Mouse (Mus musculus): ENCODE measurements around the gene Phlpp1. TPM values are rescaled to one million over a fixed set of nuclear protein-coding genes. Genes with fewer than 3 reads are reported as not detected.

Phlpp1 gene
- polyA plus RNA-seq, 1 experiment from 2014 or later: 4.5 TPM

DNA sequence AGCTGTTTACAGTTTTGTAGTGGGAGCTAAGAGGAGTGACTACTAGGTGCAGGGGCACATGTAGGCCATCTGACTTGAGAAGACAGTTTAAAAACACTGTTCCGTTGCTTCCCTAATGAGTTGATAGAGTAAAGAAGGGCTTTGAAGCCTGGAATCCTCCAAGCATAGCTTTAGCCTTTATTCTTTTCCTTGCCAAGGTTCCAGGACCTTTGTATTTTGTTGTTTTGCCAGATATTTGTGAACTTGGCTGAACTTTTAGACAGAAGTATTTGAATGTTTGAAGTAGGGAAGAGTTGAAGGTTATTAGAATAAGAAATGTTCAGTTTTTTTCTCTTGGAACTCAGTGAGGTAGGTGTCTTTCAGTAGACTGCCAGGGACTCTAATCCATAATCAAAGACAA, 85.6 kb downstream of the Phlpp1 start:
- no peak overlapping the region for H3K27ac ChIP-seq (ENCODE audit: low read depth, low read length)
- no peaks in the 10 kb centered on the region for H3K27me3 ChIP-seq (ENCODE audit: control insufficient read depth, insufficient read depth, low read length)
- 74% methylated on average over 1 of the region's 1 CpGs for WGBS (ENCODE audit: insufficient replicate concordance)
- H3K36me3 ChIP-seq (ENCODE audit: control insufficient read depth, insufficient read depth, low read length): no peaks in the 10 kb centered on the region
- no peak for ATAC-seq (replicated peaks; ENCODE audit: insufficient number of reproducible peaks, low FRiP score, low TSS enrichment)
- no peaks in the 10 kb centered on the region for H3K9me3 ChIP-seq (replicated peaks; ENCODE audit: control insufficient read depth, low read length)
- H3K9ac ChIP-seq (ENCODE audit: low read depth, low read length): no peak overlapping the region
- H3K4me2 ChIP-seq: no peak overlapping the region
- H3K4me1 ChIP-seq (ENCODE audit: control insufficient read depth, insufficient read depth, low read length): no peaks in the 10 kb centered on the region
- H3K4me3 ChIP-seq (ENCODE audit: low read depth, low read length): no peak overlapping the region

DNA sequence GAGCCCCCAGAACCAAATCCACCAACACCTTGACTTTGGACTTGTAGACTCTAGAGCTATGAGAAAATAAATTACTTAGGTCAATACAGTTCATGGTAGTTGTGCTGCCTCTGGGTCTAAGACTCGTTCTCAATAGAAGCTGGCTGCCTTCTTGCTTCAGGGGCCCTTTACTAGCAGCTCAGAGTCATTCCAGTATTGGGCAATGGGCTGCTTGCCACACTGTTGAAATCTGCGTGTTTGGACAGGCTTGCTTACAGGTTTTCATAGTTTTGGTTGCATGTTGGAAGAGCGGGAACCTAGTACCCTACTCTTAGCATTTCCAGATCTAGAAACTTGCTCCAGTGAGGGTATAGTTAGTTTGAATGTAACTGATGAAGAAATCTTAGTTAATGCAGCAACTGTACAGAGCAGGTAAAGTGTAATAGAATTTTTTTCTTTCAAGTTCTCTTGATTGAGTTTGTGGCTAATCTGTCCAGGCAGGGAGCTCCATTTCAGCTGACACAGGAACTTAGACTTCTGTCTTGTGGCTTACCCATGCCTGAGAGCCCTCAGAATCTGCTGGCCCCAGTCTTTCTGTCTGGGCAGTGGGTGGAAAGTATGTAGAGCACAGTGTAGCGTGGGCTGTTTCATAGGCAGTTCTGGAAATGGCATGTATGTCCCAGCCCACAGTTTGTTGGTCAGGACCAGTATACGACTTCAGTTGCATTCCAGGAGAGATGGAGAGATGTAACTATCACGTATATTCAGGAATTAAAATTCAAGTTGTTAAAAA, 96.7 kb downstream of the Phlpp1 start:
- Histone ChIP-seq H3K9ac (ENCODE audit: low read depth, low read length) (no peak overlapping the region), H3K27ac (ENCODE audit: low read depth, low read length) (no peak overlapping the region), H3K27me3 (ENCODE audit: control insufficient read depth, insufficient read depth, low read length) (no peaks in the 10 kb centered on the region), H3K9me3 (replicated peaks; ENCODE audit: control insufficient read depth, low read length) (no peaks in the 10 kb centered on the region), H3K4me1 (ENCODE audit: control insufficient read depth, insufficient read depth, low read length) (peaks cover 6% of the 10 kb centered on the region; the same call in 1 of the 2 replicates), H3K36me3 (ENCODE audit: control insufficient read depth, insufficient read depth, low read length) (no peaks in the 10 kb centered on the region), H3K4me3 (ENCODE audit: low read depth, low read length) (no peak overlapping the region), H3K4me2 (no peak overlapping the region)
- ATAC-seq (replicated peaks; ENCODE audit: insufficient number of reproducible peaks, low FRiP score, low TSS enrichment): no peak
- WGBS (ENCODE audit: insufficient replicate concordance): 87% methylated on average over 6 of the region's 6 CpGs

DNA sequence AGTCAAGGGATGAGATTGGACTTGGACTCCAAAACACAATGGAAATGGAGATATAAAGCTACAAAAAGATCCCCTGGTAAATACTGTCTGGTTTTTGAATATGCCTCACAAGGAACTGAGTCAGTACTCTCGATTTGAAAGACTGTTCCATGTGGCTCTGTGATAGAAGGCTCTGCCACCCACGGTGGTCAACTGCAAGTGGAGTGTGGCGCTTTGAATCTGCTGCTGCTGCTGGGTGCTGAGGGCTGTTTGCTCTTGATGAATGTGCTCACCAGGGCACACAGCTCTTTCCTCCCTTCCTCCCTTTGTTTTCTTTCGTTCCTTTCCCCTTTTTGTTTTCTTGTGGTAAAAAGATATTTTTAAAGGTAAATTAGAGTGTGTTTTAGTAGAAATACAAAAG, 97.8 kb downstream of the Phlpp1 start:
- H3K27me3 ChIP-seq (ENCODE audit: control insufficient read depth, insufficient read depth, low read length): no peaks in the 10 kb centered on the region
- no peaks in the 10 kb centered on the region for H3K9me3 ChIP-seq (replicated peaks; ENCODE audit: control insufficient read depth, low read length)
- H3K27ac ChIP-seq (ENCODE audit: low read depth, low read length): no peak overlapping the region
- H3K4me3 ChIP-seq (ENCODE audit: low read depth, low read length): no peak overlapping the region
- no peak overlapping the region for H3K9ac ChIP-seq (ENCODE audit: low read depth, low read length)
- peaks cover 12% of the 10 kb centered on the region for H3K4me1 ChIP-seq (ENCODE audit: control insufficient read depth, insufficient read depth, low read length)
- H3K4me2 ChIP-seq: no peak overlapping the region
- 61% methylated on average over 4 of the region's 4 CpGs for WGBS (ENCODE audit: insufficient replicate concordance)
- no peak for ATAC-seq (replicated peaks; ENCODE audit: insufficient number of reproducible peaks, low FRiP score, low TSS enrichment)
- no peaks in the 10 kb centered on the region for H3K36me3 ChIP-seq (ENCODE audit: control insufficient read depth, insufficient read depth, low read length)

DNA sequence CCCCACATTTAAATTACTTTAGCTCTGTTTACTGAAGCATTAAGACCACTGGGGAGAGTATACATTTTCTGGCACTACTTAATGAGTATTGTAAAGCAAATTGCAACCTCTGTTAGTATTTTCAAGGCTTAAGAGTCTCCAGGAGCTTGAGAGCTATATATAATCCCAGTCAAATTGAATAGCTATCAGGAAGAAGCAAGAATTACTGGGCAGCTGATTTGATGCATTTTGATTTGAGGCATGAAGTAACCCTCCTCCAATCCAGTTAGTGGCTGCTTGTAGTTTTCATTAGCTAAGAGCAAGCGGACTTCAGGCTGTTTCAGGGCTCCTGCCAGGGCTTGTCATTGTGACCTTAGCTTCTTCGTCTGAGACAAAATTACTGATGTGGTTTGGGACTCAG, 101.4 kb downstream of the Phlpp1 start:
- no peak overlapping the region for H3K4me2 ChIP-seq
- H3K9me3 ChIP-seq (replicated peaks; ENCODE audit: control insufficient read depth, low read length): no peaks in the 10 kb centered on the region
- no peak overlapping the region for H3K27ac ChIP-seq (ENCODE audit: low read depth, low read length)
- H3K4me1 ChIP-seq (ENCODE audit: control insufficient read depth, insufficient read depth, low read length): peaks cover 13% of the 10 kb centered on the region
- no peak for ATAC-seq (replicated peaks; ENCODE audit: insufficient number of reproducible peaks, low FRiP score, low TSS enrichment)
- no peak overlapping the region for H3K9ac ChIP-seq (ENCODE audit: low read depth, low read length)
- H3K27me3 ChIP-seq (ENCODE audit: control insufficient read depth, insufficient read depth, low read length): no peaks in the 10 kb centered on the region
- H3K4me3 ChIP-seq (ENCODE audit: low read depth, low read length): no peak overlapping the region
- 79% methylated on average over 2 of the region's 2 CpGs for WGBS (ENCODE audit: insufficient replicate concordance)
- no peaks in the 10 kb centered on the region for H3K36me3 ChIP-seq (ENCODE audit: control insufficient read depth, insufficient read depth, low read length)

DNA sequence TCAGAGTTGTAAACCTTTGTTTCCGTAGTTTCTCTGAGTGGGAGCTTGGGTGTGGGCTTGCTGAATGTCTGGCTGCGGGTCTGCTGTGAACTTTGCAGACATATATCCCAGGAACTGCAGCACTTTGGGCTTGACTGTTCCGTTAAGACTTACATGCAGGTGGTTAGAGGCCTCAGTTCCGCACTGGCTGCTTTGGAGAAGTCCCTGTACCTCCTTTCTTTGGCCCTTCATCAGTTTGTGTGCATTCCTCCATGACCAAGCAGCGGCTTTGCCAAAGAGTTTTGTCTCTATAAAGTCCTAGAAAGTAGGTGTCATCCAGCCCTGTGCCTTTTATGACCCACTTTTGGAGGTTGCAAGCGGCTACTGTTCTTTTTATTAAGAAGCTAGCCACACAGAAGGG, 102.2 kb downstream of the Phlpp1 start:
- 90% methylated on average over 6 of the region's 6 CpGs for WGBS (ENCODE audit: insufficient replicate concordance)
- Histone ChIP-seq H3K9me3 (replicated peaks; ENCODE audit: control insufficient read depth, low read length) (no peaks in the 10 kb centered on the region), H3K36me3 (ENCODE audit: control insufficient read depth, insufficient read depth, low read length) (no peaks in the 10 kb centered on the region), H3K4me3 (ENCODE audit: low read depth, low read length) (no peak overlapping the region), H3K4me2 (no peak overlapping the region), H3K27me3 (ENCODE audit: control insufficient read depth, insufficient read depth, low read length) (no peaks in the 10 kb centered on the region), H3K4me1 (ENCODE audit: control insufficient read depth, insufficient read depth, low read length) (peaks cover 13% of the 10 kb centered on the region), H3K27ac (ENCODE audit: low read depth, low read length) (no peak overlapping the region), H3K9ac (ENCODE audit: low read depth, low read length) (no peak overlapping the region)
- no peak for ATAC-seq (replicated peaks; ENCODE audit: insufficient number of reproducible peaks, low FRiP score, low TSS enrichment)

DNA sequence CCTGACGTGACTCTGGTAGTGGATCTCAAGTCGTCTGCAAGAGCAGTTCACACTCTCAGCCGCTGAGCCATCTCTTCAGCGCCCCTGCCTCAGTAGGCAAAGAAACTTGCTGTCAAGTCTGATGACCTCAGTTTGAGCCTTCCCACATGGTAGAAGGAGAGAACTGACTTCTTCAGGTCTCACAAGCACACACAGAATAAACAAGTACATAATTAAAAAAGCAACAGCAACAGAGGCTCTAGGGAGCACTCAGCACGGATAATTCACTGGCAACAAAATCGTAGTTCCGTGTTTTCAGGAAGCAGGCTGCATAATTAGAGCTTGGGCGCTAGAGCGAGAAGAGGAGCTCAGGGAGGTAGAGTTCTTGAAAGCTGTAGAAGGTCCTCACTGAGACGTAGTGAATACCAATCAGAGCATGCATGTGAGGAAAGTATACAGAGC, 103.0 kb downstream of the Phlpp1 start:
- H3K9me3 ChIP-seq (replicated peaks; ENCODE audit: control insufficient read depth, low read length): no peaks in the 10 kb centered on the region
- H3K9ac ChIP-seq (ENCODE audit: low read depth, low read length): no peak overlapping the region
- no peak overlapping the region for H3K4me3 ChIP-seq (ENCODE audit: low read depth, low read length)
- no peak overlapping the region for H3K4me2 ChIP-seq
- no peaks in the 10 kb centered on the region for H3K27me3 ChIP-seq (ENCODE audit: control insufficient read depth, insufficient read depth, low read length)
- H3K27ac ChIP-seq (ENCODE audit: low read depth, low read length): no peak overlapping the region
- ATAC-seq (replicated peaks; ENCODE audit: insufficient number of reproducible peaks, low FRiP score, low TSS enrichment): no peak
- H3K4me1 ChIP-seq (ENCODE audit: control insufficient read depth, insufficient read depth, low read length): peaks cover 16% of the 10 kb centered on the region
- 57% methylated on average over 10 of the region's 10 CpGs for WGBS (ENCODE audit: insufficient replicate concordance)
- no peaks in the 10 kb centered on the region for H3K36me3 ChIP-seq (ENCODE audit: control insufficient read depth, insufficient read depth, low read length)

DNA sequence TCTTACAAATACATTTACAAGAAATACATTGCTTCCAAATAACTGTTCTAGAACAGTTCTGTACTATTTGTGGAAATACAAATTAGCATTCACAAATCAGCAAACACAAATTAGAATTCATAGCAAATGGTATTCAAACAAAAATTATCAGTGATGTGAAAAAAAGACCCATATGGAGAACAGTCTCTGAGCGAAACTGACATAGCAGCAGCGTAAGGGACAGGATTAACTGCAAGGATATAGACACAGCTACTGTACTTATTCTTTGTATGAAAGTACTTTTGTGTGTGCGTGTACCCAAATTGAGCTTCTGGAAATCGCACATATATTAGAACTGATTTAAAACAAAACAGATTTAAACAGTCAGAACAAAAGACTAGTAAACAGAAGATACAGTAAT, 103.6 kb downstream of the Phlpp1 start:
- H3K27me3 ChIP-seq (ENCODE audit: control insufficient read depth, insufficient read depth, low read length): no peaks in the 10 kb centered on the region

DNA sequence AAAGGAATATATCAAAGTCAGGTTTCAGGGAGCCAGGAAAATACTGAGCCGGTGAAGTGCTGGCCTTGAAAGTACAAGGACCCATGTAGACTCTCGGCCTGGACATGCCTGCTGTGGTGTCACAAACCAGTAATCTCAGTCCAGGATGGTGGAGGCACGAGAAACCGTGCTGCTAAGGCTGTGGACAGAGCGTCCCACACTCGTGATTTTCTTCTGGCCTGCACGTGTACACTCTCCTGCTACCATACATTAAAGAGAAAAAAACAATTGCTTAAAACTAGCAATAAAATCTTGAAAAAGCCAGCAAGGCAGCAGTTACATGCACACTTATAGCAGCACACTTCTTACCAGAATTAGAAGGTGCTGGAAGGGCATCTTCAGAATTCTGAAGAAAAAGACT, 104.2 kb downstream of the Phlpp1 start:
- Histone ChIP-seq H3K9me3 (replicated peaks; ENCODE audit: control insufficient read depth, low read length) (no peaks in the 10 kb centered on the region), H3K4me1 (ENCODE audit: control insufficient read depth, insufficient read depth, low read length) (peaks cover 17% of the 10 kb centered on the region), H3K27me3 (ENCODE audit: control insufficient read depth, insufficient read depth, low read length) (no peaks in the 10 kb centered on the region), H3K9ac (ENCODE audit: low read depth, low read length) (no peak overlapping the region), H3K4me2 (no peak overlapping the region), H3K27ac (ENCODE audit: low read depth, low read length) (no peak overlapping the region), H3K4me3 (ENCODE audit: low read depth, low read length) (no peak overlapping the region), H3K36me3 (ENCODE audit: control insufficient read depth, insufficient read depth, low read length) (no peaks in the 10 kb centered on the region)
- ATAC-seq (replicated peaks; ENCODE audit: insufficient number of reproducible peaks, low FRiP score, low TSS enrichment): no peak
- WGBS (ENCODE audit: insufficient replicate concordance): 87% methylated on average over 7 of the region's 7 CpGs

More for the DNA sequence above, 103.6 kb downstream of the Phlpp1 start:
- H3K36me3 ChIP-seq (ENCODE audit: control insufficient read depth, insufficient read depth, low read length): no peaks in the 10 kb centered on the region
- H3K4me3 ChIP-seq (ENCODE audit: low read depth, low read length): no peak overlapping the region
- H3K27ac ChIP-seq (ENCODE audit: low read depth, low read length): no peak overlapping the region
- H3K9me3 ChIP-seq (replicated peaks; ENCODE audit: control insufficient read depth, low read length): no peaks in the 10 kb centered on the region
- 87% methylated on average over 4 of the region's 4 CpGs for WGBS (ENCODE audit: insufficient replicate concordance)
- no peak for ATAC-seq (replicated peaks; ENCODE audit: insufficient number of reproducible peaks, low FRiP score, low TSS enrichment)
- H3K4me2 ChIP-seq: no peak overlapping the region
- peaks cover 17% of the 10 kb centered on the region for H3K4me1 ChIP-seq (ENCODE audit: control insufficient read depth, insufficient read depth, low read length)
- H3K9ac ChIP-seq (ENCODE audit: low read depth, low read length): no peak overlapping the region

DNA sequence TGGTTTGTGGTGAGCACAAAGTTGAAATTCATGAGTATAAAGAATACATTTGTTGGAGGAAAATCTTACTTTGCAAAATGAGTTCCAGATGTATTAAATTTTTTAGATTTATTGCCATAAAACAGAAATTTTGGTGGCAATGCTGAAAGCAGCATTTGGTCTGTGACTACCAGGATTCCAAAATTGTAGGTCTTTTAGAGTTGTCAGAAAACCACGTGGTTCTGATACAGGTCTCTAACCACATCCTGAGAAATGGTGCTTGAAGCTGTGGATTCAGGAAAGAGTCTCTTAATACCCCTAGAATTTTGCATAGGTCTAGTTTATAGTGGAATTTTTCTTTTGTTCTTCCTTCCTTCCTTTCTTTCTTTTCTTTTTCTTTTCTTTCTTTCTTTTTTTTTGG, 105.3 kb downstream of the Phlpp1 start:
- Histone ChIP-seq H3K27ac (ENCODE audit: low read depth, low read length) (no peak overlapping the region), H3K27me3 (ENCODE audit: control insufficient read depth, insufficient read depth, low read length) (no peaks in the 10 kb centered on the region), H3K9me3 (replicated peaks; ENCODE audit: control insufficient read depth, low read length) (no peaks in the 10 kb centered on the region), H3K36me3 (ENCODE audit: control insufficient read depth, insufficient read depth, low read length) (no peaks in the 10 kb centered on the region), H3K4me3 (ENCODE audit: low read depth, low read length) (no peak overlapping the region), H3K4me2 (no peak overlapping the region), H3K4me1 (ENCODE audit: control insufficient read depth, insufficient read depth, low read length) (peaks cover 17% of the 10 kb centered on the region), H3K9ac (ENCODE audit: low read depth, low read length) (no peak overlapping the region)
- 78% methylated on average over 1 of the region's 1 CpGs for whole genome bisulfite sequencing (ENCODE audit: insufficient replicate concordance)
- ATAC-seq (replicated peaks; ENCODE audit: insufficient number of reproducible peaks, low FRiP score, low TSS enrichment): no peak
